Mouse (Mus musculus) kidney, adult 9 months (tissue): ENCODE measurements around the gene Tmem30a.

Experiments used
- DNase-seq: peaks from one replicate; pipeline ENCODE4 v3.0.0; 2022

The Tmem30a gene

GRCm38 (mm10) chr9:79785794-79786085, 7.6 kb downstream of the Tmem30a start:
- no peak for DNase-seq

DNA sequence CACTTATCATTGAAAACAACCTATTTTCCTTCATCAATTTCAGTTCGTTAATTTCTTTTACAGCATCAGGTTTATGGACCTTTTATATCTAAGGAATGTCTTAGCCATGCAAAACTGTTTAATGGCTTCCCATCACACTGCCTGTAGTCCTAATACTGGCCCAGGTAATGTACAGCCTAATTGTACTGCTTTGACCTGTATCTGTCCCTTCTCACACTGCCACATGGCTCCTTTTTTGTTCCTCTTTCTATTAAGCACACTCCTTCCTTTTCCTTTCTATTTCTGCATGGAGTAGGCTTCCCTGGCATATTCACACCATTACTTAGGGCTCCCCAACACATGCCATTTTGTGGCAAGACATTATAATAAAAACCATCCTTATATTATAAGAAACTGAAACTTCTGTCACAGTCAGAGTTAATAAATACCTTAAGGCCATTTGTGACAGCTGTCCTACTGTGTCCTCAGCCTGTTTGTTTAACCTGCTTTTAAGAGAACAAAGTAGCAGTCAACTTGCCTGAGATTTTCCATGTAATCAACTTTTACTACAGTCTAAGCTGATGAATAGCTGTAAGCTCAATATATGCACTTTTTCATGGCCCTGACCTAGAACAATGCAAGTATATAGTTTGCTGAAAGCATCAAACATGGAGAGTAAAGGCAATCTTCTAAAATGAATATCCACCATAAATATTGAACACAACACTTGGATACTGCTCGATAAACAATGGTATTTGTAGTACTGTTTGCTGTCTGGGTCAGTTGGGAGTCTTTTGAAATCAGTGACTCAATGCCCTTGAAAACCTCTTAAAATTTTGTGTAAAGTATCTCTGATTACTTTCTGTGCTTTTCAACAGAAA, 8.1 kb downstream of the Tmem30a start:
- DNase-seq, result no peak

DNA sequence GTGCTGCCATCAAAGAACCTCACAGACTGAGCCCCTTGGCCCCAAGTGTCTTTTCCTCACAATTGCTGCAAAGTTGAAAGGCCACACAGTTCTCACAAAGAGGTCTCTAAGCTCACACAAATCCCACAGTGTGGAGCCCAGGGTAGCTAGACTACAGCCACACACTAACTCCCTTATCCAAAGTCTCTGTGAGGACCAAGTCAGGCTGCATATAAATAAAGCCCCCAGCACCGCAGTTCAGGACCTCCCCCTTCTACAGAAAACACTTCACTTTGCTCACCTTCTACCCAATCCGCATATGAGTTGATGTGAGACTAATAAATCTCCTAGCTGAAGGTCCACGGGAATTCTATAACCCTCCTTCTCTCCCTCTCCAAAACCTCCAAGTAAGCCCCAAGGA, 8.9 kb downstream of the Tmem30a start:
- no peak for DNase-seq

DNA sequence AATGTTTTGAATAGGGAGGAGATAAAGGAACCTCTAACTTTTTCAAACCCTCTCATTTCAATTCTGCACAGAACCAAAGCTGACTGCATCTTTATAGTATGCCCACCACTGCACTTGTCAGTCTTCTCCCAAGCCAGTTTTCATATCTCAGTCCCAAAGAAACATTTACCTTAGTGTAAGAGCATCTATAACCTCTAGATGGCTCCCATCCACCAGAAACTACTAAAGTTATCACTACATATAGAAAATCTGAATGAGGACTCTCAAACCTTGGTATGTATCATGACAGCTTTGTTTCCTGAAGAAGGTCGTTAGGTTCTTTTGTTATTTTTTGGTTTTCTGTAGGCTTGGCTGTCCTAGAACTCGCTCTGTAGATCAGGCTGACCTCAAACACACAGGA, 14.0 kb downstream of the Tmem30a start:
- DNase-seq, result no peak

- DNase-seq, result peak; percentile 72
These were observed 26.2 kb downstream of the Tmem30a start for GRCm38 (mm10) chr9:79766991-79767545.

- DNase-seq, result peak; percentile 64
These were observed 28.0 kb downstream of the Tmem30a start for GRCm38 (mm10) chr9:79765329-79765728.

GRCm38 (mm10) chr9:79762519-79762918, 30.8 kb downstream of the Tmem30a start:
- no peak for DNase-seq

DNA sequence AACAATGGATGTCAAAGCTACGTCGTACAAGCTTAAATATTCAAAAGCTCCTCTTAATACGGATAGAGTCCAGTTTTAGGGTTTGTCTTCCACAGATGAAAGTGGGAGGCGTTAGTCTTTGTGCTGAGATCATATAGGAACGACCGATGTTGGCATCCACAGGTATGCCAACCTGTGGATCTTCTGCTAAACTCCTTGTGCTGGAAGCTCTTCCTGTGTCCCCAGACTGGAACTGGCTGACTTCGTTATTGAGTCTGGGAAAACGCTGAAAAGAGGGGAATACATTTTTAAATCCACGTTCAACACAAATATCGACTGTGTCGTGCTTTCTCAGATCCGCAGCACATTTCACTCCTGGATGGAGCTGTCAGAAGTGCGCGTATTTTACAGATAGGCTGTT, 33.2 kb downstream of the Tmem30a start:
- no peak for DNase-seq

DNA sequence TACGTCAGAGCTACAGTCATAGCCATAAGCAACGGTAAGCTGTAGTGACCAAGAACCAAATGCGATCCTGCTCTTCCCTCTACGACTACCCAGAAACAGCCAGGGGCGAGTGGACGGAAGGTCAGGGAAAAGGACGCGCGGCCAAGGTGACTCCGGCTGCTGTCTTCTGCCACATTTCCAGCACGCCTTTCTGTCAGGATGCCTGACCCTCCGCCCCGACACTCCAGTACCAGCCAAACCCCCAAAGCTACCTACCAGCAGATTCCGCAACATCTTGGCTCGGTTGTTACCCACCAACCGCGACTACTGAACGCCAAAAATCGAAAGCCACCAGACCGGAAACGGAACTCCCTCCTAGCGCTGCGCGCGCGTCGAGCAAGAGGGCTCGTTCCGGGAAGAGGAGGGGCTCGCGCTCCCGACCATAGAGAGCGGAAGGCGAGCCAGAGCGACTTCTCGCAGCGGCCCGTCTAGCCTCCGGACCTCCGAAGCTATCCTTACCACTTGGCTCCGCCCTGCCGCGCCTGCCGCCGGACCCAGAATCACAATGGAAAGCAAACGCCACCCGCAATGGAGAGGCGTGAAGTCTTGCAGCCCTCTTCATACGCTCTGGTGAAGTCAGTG, 33.8 kb downstream of the Tmem30a start, which contains the start of gene Cox7a2:
Gene Cox7a2 (minus strand): TSS at position 494 of the 621 bp plus-strand sequence.
- DNase-seq, result peak; percentile 98

DNA sequence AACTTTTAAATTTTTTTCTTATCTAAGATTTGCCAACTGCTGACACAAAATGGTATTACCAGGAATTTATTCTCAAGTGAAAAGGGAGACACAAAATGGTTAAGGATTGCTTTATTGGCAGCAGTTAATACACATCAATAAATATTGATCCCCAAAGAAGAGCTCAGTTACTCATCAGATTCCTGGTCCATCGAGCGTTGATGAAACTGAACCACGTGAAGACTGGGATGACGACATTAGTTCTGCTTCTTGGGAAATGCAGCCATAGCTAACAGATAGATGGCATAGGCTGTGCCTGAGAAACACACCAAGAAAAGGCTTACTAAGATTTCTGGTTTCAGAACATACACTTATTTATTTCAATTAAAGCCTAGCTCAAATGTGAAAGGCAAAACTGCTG, 38.0 kb downstream of the Tmem30a start:
- no peak for DNase-seq

DNA sequence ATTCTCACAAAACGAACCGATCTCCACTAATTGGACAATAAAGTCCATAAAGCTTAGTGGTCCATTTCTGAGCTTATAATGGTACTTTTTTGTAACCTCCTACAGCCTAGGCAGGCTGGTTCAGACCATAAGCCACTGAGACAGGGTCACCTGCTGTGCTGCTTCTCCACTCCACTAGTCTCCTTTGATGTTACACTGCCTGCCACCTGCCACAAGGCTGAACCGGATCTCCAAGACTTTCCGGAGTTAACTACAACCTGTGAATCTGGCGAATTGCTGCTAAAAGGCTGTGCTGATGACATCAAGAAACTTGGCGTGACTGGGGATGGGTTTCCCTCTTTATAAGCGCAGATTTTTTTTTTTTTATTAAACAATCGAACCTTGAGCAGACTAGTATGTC, 41.5 kb downstream of the Tmem30a start:
- no peak for DNase-seq

DNA sequence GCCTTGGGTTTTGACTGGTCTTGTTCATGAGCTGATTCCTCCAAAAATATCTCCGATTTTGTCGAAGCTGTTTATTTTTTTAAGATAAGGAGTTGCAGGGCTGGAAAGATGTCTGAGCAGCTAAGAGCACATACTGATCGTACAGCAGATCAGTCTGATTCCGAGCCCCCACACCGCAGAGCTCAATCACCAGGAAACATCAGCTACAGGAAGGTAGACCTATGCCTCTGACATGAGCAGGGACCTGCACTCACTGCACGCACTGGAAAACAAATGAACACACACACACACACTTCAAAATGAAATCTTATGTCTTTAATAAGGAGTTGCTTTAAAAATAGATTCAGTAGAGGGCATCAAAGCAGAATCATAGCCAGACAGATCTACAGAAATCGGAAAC, 42.6 kb downstream of the Tmem30a start:
- DNase-seq, result no peak

- no peak for DNase-seq
These were observed 48.3 kb downstream of the Tmem30a start for GRCm38 (mm10) chr9:79745036-79745435.

- no peak for DNase-seq
These were observed 57.7 kb downstream of the Tmem30a start for GRCm38 (mm10) chr9:79735608-79736007.

DNA sequence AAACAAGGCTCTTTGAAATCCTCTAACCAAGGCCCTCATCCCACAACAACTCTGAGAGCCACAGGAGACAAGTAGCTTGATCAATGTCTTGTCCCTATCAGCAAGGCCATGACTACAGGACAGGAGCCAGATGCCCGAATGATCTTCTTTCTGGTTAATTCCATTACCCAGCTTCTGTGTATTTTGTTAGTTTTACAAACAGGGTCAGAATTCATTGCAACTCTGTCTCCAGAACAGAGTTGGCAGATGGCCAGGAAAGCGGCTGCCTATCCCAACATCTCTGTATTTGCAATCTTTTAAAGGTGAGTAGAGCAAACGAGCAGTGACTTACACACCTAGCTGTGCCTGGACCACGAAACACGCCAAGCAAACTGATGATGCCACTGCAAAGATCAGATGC, 63.0 kb downstream of the Tmem30a start:
- no peak for DNase-seq

DNA sequence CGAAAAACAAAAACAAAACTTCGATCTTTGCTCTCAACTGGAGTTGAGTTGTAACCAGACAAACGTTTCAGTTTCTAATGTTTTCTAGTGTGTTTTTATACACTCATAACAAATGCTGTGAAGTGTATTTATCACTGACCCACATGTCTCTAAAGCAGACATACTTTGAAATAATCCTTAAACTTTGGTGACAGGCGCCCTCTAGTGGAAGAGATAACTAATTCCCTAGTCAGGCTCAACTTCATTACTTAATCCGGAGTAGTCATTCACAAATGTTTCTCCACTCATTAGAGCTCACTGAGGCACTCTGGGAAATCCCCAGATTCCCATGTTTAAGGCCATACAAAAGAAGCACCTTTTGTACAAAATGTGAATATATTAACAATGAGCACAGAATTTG, 70.2 kb downstream of the Tmem30a start:
- peak; percentile 66 for DNase-seq

DNA sequence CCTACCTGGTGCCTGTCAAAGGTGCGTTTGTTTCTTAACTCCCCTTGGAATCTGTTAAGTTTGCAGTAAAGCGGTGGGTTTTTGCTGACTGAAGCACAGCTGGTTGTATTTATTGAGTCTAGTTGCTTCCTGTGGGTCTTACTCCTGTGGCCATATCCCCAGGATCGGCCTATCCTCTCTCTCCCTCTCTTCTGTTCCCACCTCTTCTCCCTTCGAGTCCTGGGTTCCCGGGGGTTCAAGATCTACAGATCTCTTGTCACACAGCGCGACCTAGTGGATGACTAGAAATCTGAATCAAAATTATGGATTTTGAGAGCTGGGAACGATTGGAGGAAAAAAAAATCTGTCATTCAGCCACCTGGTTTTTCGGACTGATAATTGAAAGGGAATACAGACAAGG, 72.3 kb downstream of the Tmem30a start:
- DNase-seq, result peak; percentile 53

- no peak for DNase-seq
These were observed 73.2 kb downstream of the Tmem30a start for GRCm38 (mm10) chr9:79720143-79720542.

GRCm38 (mm10) chr9:79719451-79719850, 73.9 kb downstream of the Tmem30a start:
- peak; percentile 10 for DNase-seq
